Mouse (Mus musculus) forebrain, embryonic 10.5 days (tissue): ENCODE data around the gene Palm2. TPM values are rescaled to one million over a fixed set of nuclear protein-coding genes. Genes with fewer than 3 reads are reported as not detected.

ENCODE experiments used
- DNase-seq: peaks from one replicate; pipeline ENCODE4 v3.0.0-alpha.2; 2017; ENCODE audit warnings: low spot score; ENCODE audit errors: extremely low spot score
- H3K27ac ChIP-seq: fragments of 300-500 bp; sonication (generic); 2 replicates; pipeline ENCODE4 v1.5.1; 2016; ENCODE audit warnings: mild to moderate bottlenecking
- H3K27me3 ChIP-seq: fragments of 300-500 bp; sonication (generic); 2 replicates; pipeline ENCODE4 v1.6.1; 2016; ENCODE audit warnings: mild to moderate bottlenecking; ENCODE audit not compliant: poor library complexity, severe bottlenecking
- H3K36me3 ChIP-seq: fragments of 300-500 bp; sonication (generic); replicated peaks from 2 replicates; pipeline ENCODE4 v1.6.1; 2016; ENCODE audit warnings: mild to moderate bottlenecking, moderate library complexity
- H3K4me1 ChIP-seq: fragments of 300-500 bp; sonication (generic); 2 replicates; pipeline ENCODE4 v1.6.1; 2016
- H3K4me3 ChIP-seq: fragments of 300-500 bp; sonication (generic); 2 replicates; pipeline ENCODE4 v1.5.1; 2016; ENCODE audit warnings: mild to moderate bottlenecking, moderate library complexity
- H3K9me3 ChIP-seq: fragments of 300-500 bp; sonication (generic); 2 replicates; pipeline ENCODE4 v1.6.1; 2016; ENCODE audit warnings: mild to moderate bottlenecking, moderate library complexity
- WGBS: fragments of 180-500 bp; shearing (Covaris S2); methylation state at CpG from one replicate; pipeline ENCODE4 v1.1.7; 2016; 5-methylcytosine and 5-hydroxymethylcytosine counted together
- polyA plus RNA-seq: library from polyadenylated mRNA; unstranded; fragments of >200 nt; fragmentation: Nextera tagmentation; extraction: Ambion mirVana; gene quantifications from 2 replicates; pipeline ENCODE4 v1.2.1, GENCODE M21; 2016

Palm2 gene
- polyA plus RNA-seq, 1 experiment from 2014 or later, result 2.9 TPM

GRCm38 (mm10) chr4:57750651-57751050 lies 316.6 kb downstream of the Palm2 start:
- peaks cover 22% of the 10 kb centered on the region for H3K4me1 ChIP-seq
- no peaks in the 10 kb centered on the region for H3K36me3 ChIP-seq
- 89% methylated on average over 4 of the region's 4 CpGs for WGBS
- peaks cover 3% of the 10 kb centered on the region; the same call in 1 of the 2 replicates for H3K9me3 ChIP-seq
- no peaks in the 10 kb centered on the region for H3K27me3 ChIP-seq
- H3K4me3 ChIP-seq, result no peak overlapping the region
- no peak overlapping the region for H3K27ac ChIP-seq
- DNase-seq, result no peak

DNA sequence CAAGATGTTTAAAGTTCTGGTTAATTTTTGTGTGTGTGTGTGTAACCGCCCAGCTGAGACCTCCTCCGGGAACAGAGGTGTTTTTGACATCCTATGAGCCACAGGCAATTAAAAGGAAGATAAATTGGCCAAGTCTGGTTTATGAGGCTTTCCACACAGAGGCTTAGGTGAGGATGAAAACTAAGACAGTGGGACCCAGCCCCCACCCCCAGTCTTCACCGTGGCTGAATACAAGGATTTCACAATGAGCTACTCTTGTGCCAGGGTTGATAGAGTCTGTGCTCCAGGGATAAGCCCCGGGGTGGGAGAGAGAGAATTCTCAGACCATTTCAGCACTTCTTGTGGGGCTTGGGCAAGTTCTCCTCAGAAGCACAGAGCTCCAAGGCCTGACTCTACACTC lies 317.0 kb downstream of the Palm2 start:
- 79% methylated on average over 4 of the region's 4 CpGs for WGBS
- no peaks in the 10 kb centered on the region for H3K9me3 ChIP-seq
- H3K4me3 ChIP-seq, result no peak overlapping the region
- no peak for DNase-seq
- no peaks in the 10 kb centered on the region for H3K27me3 ChIP-seq
- H3K27ac ChIP-seq, result no peak overlapping the region
- H3K36me3 ChIP-seq, result no peaks in the 10 kb centered on the region
- H3K4me1 ChIP-seq, result peaks cover 22% of the 10 kb centered on the region

GRCm38 (mm10) chr4:57751566-57751965 lies 317.5 kb downstream of the Palm2 start:
- Histone ChIP-seq H3K27me3 (no peaks in the 10 kb centered on the region), H3K4me3 (no peak overlapping the region), H3K27ac (0 out of 2 replicates have a peak overlapping the region, but pooled peaks have one; percentile 11), H3K36me3 (no peaks in the 10 kb centered on the region), H3K9me3 (no peaks in the 10 kb centered on the region), H3K4me1 (peaks cover 22% of the 10 kb centered on the region)
- 96% methylated on average over 11 of the region's 11 CpGs for WGBS
- DNase-seq, result no peak

DNA sequence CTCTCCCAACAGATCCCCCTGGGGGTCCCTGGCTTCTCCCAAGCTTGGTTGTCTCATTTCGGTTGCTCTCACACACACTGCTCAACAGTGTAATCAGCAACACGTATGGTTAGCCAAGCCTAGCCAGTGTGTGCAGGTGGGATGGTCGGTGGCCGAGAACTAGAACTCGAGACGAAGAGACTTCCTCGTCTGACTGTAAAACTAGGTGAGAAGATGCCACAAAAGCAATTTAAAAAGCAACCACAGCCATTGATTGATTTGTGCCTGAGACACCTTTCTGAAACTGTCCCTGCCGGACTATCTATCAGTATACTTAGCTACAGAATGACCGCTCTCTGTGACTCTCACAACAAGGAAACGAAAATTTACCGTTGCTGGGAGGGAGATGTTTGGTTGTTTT lies 321.0 kb downstream of the Palm2 start:
- Histone ChIP-seq H3K27me3 (no peaks in the 10 kb centered on the region), H3K4me1 (peaks cover 17% of the 10 kb centered on the region), H3K4me3 (no peak overlapping the region), H3K9me3 (no peaks in the 10 kb centered on the region), H3K27ac (no peak overlapping the region), H3K36me3 (no peaks in the 10 kb centered on the region)
- 93% methylated on average over 11 of the region's 11 CpGs for WGBS
- DNase-seq, result no peak

GRCm38 (mm10) chr4:57757997-57758396 lies 323.9 kb downstream of the Palm2 start:
- no peak overlapping the region for H3K27ac ChIP-seq
- H3K4me3 ChIP-seq, result no peak overlapping the region
- no peaks in the 10 kb centered on the region for H3K36me3 ChIP-seq
- WGBS, result 77% methylated on average over 11 of the region's 11 CpGs
- H3K9me3 ChIP-seq, result no peaks in the 10 kb centered on the region
- H3K27me3 ChIP-seq, result no peaks in the 10 kb centered on the region
- no peak for DNase-seq
- H3K4me1 ChIP-seq, result peaks cover 17% of the 10 kb centered on the region

Other genes starting within 250 kb of the Palm2 start
- gene Ptpn3, start 132.4 kb upstream of the Palm2 start, polyA plus RNA-seq, result 1.1 and 1.3 TPM in 2 replicates
- gene Pakap, start 133.9 kb downstream of the Palm2 start, polyA plus RNA-seq, result 17.5 and 22.6 TPM in 2 replicates